Mouse (Mus musculus) liver, embryonic 12.5 days (tissue): Measurements from ENCODE around the gene Cyp26a1. TPM values are rescaled to one million over a fixed set of nuclear protein-coding genes. Genes with fewer than 3 reads are reported as not detected.

Experiments used
- ATAC-seq: fragments of 200-750 bp; cut with Nextera tagmentation; 2 replicates; pipeline ENCODE4 v1.8.0; 2017; ENCODE audit warnings: moderate number of reproducible peaks, mild to moderate bottlenecking, moderate library complexity
- H3K27ac ChIP-seq: fragments of 300-500 bp; sonication (generic); 2 replicates; pipeline ENCODE4 v1.5.1; 2016; ENCODE audit warnings: mild to moderate bottlenecking
- H3K27me3 ChIP-seq: fragments of 300-500 bp; sonication (generic); replicated peaks from 2 replicates; pipeline ENCODE4 v1.6.1; 2016; ENCODE audit warnings: mild to moderate bottlenecking, moderate library complexity
- H3K36me3 ChIP-seq: fragments of 300-500 bp; sonication (generic); 2 replicates; pipeline ENCODE4 v1.6.1; 2016; ENCODE audit warnings: mild to moderate bottlenecking, moderate library complexity
- H3K4me1 ChIP-seq: fragments of 300-500 bp; sonication (generic); 2 replicates; pipeline ENCODE4 v1.6.1; 2016
- H3K4me2 ChIP-seq: fragments of 300-500 bp; sonication (generic); 2 replicates; pipeline ENCODE4 v1.6.1; 2016; ENCODE audit warnings: mild to moderate bottlenecking, moderate library complexity
- H3K4me3 ChIP-seq: fragments of 300-500 bp; sonication (generic); 2 replicates; pipeline ENCODE4 v1.5.1; 2016; ENCODE audit warnings: mild to moderate bottlenecking, moderate library complexity
- H3K9ac ChIP-seq: fragments of 300-500 bp; sonication (generic); 2 replicates; pipeline ENCODE4 v1.6.1; 2016; ENCODE audit warnings: mild to moderate bottlenecking, moderate library complexity
- H3K9me3 ChIP-seq: fragments of 300-500 bp; sonication (generic); replicated peaks from 2 replicates; pipeline ENCODE4 v1.6.1; 2016; ENCODE audit warnings: mild to moderate bottlenecking, moderate library complexity
- WGBS: fragments of 180-500 bp; shearing (Covaris S2); methylation state at CpG from one replicate; pipeline ENCODE4 v1.1.7; 2016; ENCODE audit not compliant: insufficient replicate concordance; 5-methylcytosine and 5-hydroxymethylcytosine counted together
- polyA plus RNA-seq: library from polyadenylated mRNA; unstranded; fragments of >200 nt; fragmentation: Nextera tagmentation; extraction: Ambion mirVana; gene quantifications from 2 replicates; pipeline ENCODE4 v1.2.1, GENCODE M21; 2016

Gene Cyp26a1
- polyA plus RNA-seq: 0.14 TPM in 1 of 2 replicates, not detected in the other

DNA sequence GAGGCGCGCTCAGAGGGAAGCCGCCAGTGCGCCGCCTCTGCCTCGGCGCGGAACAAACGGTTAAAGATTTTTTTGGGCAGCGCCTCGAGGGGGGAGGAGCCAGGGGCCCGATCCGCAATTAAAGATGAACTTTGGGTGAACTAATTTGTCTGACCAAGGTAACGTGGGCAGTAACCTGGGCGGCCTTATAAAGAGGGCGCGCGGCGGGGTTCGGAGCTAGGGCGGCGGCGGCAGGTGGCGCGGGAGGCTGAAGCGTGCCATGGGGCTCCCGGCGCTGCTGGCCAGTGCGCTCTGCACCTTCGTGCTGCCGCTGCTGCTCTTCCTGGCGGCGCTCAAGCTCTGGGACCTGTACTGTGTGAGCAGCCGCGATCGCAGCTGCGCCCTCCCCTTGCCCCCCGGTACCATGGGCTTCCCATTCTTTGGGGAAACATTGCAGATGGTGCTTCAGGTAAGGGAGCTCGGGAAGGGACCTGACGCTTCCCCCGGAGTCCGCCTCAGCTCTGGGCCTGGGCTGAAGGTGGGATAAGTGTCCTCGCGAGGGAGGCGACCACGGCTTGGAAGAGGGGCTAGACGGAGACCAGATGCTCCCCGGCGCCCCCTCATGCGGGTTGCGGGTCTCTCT is at the start of gene Cyp26a1:
Cyp26a1 (plus strand) TSS at position 148 of the 622 bp plus-strand sequence.
- Histone ChIP-seq H3K4me3 (peak within 1 kb of the TSS; percentile 33), H3K4me1 (peaks cover 38% of the 10 kb centered on the region), H3K36me3 (no peaks in the 10 kb centered on the region), H3K27ac (no peak within 1 kb of the TSS), H3K27me3 (peaks cover 99% of the 10 kb centered on the region), H3K9me3 (no peaks in the 10 kb centered on the region), H3K9ac (no peak within 1 kb of the TSS), H3K4me2 (peak within 1 kb of the TSS; percentile 53)
- ATAC-seq: no peak
- WGBS: under 1% methylated on average over 51 of the region's 51 CpGs

DNA sequence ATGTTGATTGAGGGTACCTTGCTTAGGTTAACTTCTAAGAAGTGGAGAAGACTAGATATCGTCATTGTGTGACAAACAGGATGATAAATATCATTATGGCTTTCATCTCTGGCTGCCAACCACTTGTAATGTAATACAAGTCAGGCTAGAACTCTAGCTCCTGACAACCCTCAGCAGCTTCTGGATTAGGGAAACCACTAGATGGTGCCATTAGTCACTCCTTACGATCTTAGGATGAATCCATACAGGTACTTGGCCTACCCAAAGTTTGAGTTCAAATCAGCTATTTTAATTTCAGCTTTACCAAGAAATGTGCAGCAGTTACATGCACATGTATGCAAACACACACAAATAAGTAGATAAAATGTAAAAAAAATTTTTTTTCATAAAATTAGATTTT is 49.6 kb upstream of the Cyp26a1 start:
- Histone ChIP-seq H3K9me3 (no peaks in the 10 kb centered on the region), H3K4me2 (no peak overlapping the region), H3K36me3 (peaks cover 43% of the 10 kb centered on the region), H3K9ac (no peak overlapping the region), H3K4me1 (no peaks in the 10 kb centered on the region), H3K27me3 (no peaks in the 10 kb centered on the region), H3K27ac (no peak overlapping the region), H3K4me3 (no peak overlapping the region)
- ATAC-seq: no peak
- WGBS: 65% methylated on average over 2 of the region's 2 CpGs

DNA sequence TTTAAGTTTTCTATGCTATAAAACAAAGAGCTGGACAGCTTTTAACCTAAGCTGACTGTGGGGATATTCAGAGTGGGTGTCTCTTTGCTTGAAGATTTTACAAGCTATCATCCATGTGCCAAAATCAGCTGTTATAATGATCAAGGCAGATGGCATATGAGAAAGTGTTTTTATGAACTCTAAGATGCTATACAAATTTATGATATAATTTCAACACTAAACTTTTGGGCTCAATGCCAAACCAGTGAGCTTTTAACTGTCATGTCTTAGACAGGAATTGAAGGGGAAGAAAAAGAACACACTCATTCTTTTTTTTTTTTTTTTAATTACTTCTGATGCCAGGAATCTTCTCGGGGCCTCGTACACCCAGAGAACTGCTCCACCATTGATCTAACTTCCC is 47.1 kb upstream of the Cyp26a1 start:
- Histone ChIP-seq H3K27me3 (no peaks in the 10 kb centered on the region), H3K4me2 (no peak overlapping the region), H3K27ac (no peak overlapping the region), H3K9me3 (no peaks in the 10 kb centered on the region), H3K4me3 (no peak overlapping the region), H3K9ac (no peak overlapping the region), H3K4me1 (peaks cover 10% of the 10 kb centered on the region), H3K36me3 (peaks cover 49% of the 10 kb centered on the region)
- 79% methylated on average over 2 of the region's 2 CpGs for WGBS
- ATAC-seq: no peak

GRCm38 (mm10) chr19:37654012-37654411 is 43.6 kb upstream of the Cyp26a1 start:
- Histone ChIP-seq H3K4me1 (peaks cover 21% of the 10 kb centered on the region), H3K9me3 (no peaks in the 10 kb centered on the region), H3K4me2 (no peak overlapping the region), H3K36me3 (peaks cover 31% of the 10 kb centered on the region; the same call in 1 of the 2 replicates), H3K27ac (no peak overlapping the region), H3K27me3 (no peaks in the 10 kb centered on the region), H3K9ac (no peak overlapping the region), H3K4me3 (no peak overlapping the region)
- WGBS: 44% methylated on average over 5 of the region's 5 CpGs
- ATAC-seq: peak; percentile 63

GRCm38 (mm10) chr19:37656441-37656840 is 41.2 kb upstream of the Cyp26a1 start:
- Histone ChIP-seq H3K27me3 (no peaks in the 10 kb centered on the region), H3K9ac (no peak overlapping the region), H3K9me3 (no peaks in the 10 kb centered on the region), H3K27ac (no peak overlapping the region), H3K36me3 (peaks cover 26% of the 10 kb centered on the region; the same call in 1 of the 2 replicates), H3K4me3 (no peak overlapping the region), H3K4me2 (no peak overlapping the region), H3K4me1 (peaks cover 21% of the 10 kb centered on the region)
- ATAC-seq: no peak
- 47% methylated on average over 9 of the region's 9 CpGs for WGBS

DNA sequence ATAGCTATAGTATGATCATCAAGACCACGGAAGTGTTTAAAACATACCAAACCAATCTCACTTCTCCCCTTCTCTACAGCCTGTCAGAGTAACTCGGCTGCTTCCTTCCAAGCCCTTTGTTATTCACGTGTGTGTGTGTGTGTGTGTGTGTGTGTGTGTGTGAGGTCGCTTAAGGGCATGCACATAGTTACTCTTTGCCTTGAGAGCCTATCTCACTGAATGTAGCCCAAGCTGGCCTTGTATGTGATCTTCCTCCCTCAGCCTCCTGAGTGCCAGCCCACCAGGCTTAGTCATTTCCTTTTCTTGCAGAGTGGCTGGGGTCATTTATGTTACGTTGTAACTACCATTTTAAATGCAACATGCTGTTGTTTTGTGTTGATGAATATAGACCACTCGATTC is 32.3 kb upstream of the Cyp26a1 start:
- Histone ChIP-seq H3K9ac (no peak overlapping the region), H3K27ac (no peak overlapping the region), H3K27me3 (no peaks in the 10 kb centered on the region), H3K4me1 (peaks cover 38% of the 10 kb centered on the region), H3K9me3 (no peaks in the 10 kb centered on the region), H3K4me2 (no peak overlapping the region), H3K36me3 (peaks cover 14% of the 10 kb centered on the region), H3K4me3 (no peak overlapping the region)
- WGBS: 53% methylated on average over 6 of the region's 6 CpGs
- ATAC-seq: no peak

GRCm38 (mm10) chr19:37667855-37668594 is 29.6 kb upstream of the Cyp26a1 start:
- WGBS: 47% methylated on average over 13 of the region's 13 CpGs

DNA sequence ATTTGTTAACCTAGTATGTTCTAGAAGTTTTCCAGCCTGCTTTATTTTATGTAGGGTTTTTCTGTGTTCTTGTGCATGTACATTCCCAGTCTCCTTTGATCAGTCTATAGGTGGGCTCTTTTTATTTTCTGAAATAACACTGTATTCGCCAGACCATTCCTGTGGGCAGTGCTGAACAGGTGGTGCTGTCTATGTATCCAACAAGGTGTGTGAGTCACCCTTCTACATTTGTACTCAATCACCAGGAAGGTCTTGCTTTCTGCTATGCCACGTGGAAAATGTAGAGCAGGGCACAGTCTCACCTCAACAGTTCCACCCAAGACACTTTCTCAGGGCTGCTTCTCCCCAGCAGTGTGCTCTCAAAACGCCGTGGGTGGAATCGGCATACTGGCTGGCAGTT is 28.9 kb upstream of the Cyp26a1 start:
- H3K27ac ChIP-seq: peak overlapping the region; percentile 77
- 83% methylated on average over 5 of the region's 5 CpGs for WGBS
- H3K9ac ChIP-seq: peak overlapping the region; percentile 37

More at GRCm38 (mm10) chr19:37667855-37668594, 29.6 kb upstream of the Cyp26a1 start:
- H3K9ac ChIP-seq: peak overlapping the region; percentile 37
- peak overlapping the region; percentile 77 for H3K27ac ChIP-seq
- peak; percentile 97 for ATAC-seq
- H3K9me3 ChIP-seq: no peaks in the 10 kb centered on the region
- no peak overlapping the region for H3K4me3 ChIP-seq
- H3K36me3 ChIP-seq: peaks cover 9% of the 10 kb centered on the region
- H3K27me3 ChIP-seq: no peaks in the 10 kb centered on the region
- peaks cover 43% of the 10 kb centered on the region for H3K4me1 ChIP-seq
- H3K4me2 ChIP-seq: peak overlapping the region; percentile 50

DNA sequence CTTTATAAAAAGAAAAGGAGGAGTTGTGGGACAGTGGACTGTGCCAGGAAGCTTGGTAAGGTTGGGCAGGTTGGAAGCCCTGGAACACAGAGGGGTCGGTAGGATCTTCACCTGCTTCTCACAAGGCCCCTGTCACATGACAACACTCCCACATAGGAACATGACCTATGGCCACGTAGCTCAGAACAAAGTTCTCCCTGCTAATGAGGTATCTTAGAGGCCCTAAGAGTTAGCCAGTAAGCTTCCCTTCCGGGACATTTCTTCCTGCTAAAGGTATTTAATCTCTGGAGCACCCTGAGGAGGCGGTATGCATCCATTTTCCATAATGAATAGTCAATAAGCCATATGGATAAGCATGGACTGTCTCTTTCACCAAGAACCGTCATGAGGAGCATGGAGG is 28.1 kb upstream of the Cyp26a1 start:
- no peak for ATAC-seq
- WGBS: 83% methylated on average over 5 of the region's 5 CpGs
- Histone ChIP-seq H3K36me3 (peaks cover 9% of the 10 kb centered on the region), H3K9me3 (no peaks in the 10 kb centered on the region), H3K9ac (no peak overlapping the region), H3K4me3 (no peak overlapping the region), H3K4me2 (no peak overlapping the region), H3K4me1 (peaks cover 47% of the 10 kb centered on the region), H3K27me3 (no peaks in the 10 kb centered on the region), H3K27ac (no peak overlapping the region; the same call in 1 of the 2 replicates)

More for the DNA sequence above, 28.9 kb upstream of the Cyp26a1 start:
- Histone ChIP-seq H3K27me3 (no peaks in the 10 kb centered on the region), H3K4me1 (peaks cover 47% of the 10 kb centered on the region), H3K9me3 (no peaks in the 10 kb centered on the region), H3K4me3 (no peak overlapping the region), H3K36me3 (peaks cover 9% of the 10 kb centered on the region), H3K4me2 (peak overlapping the region; percentile 50)
- ATAC-seq: no peak

DNA sequence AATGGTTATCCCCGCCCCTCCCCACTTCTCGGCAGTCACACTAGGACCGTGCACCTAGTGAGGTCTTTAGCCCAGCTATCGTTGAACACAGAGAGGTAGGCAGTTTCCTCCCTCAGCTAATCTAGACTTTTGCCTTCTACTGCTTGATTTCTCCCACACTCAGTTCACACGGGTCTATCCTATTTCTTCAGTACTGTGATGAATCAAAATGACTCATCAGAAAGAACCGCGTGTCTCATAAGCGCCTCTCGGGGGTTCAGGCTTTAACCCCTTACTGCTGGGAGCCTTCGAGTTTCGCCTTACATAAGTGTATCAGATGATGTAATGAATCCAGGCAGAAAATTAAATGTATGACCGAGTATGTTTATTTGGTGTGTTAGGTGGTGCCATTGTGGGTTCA is 24.2 kb upstream of the Cyp26a1 start:
- no peak for ATAC-seq
- Histone ChIP-seq H3K27me3 (no peaks in the 10 kb centered on the region), H3K4me2 (no peak overlapping the region), H3K9ac (no peak overlapping the region), H3K4me3 (no peak overlapping the region), H3K4me1 (peaks cover 23% of the 10 kb centered on the region), H3K9me3 (no peaks in the 10 kb centered on the region), H3K27ac (no peak overlapping the region), H3K36me3 (peaks cover 9% of the 10 kb centered on the region)
- 41% methylated on average over 12 of the region's 12 CpGs for WGBS

GRCm38 (mm10) chr19:37685281-37685680 is 12.3 kb upstream of the Cyp26a1 start, which contains the start of gene Cyp26c1:
TSS of gene Cyp26c1 (plus strand) at chr19:37685581.
- peaks cover 40% of the 10 kb centered on the region for H3K36me3 ChIP-seq
- 68% methylated on average over 6 of the region's 6 CpGs for WGBS
- no peak within 1 kb of the TSS for H3K4me2 ChIP-seq
- no peak for ATAC-seq
- H3K27ac ChIP-seq: no peak within 1 kb of the TSS
- no peak within 1 kb of the TSS for H3K9ac ChIP-seq
- H3K9me3 ChIP-seq: no peaks in the 10 kb centered on the region
- H3K4me1 ChIP-seq: no peaks in the 10 kb centered on the region
- peaks cover 67% of the 10 kb centered on the region for H3K27me3 ChIP-seq
- H3K4me3 ChIP-seq: no peak within 1 kb of the TSS

GRCm38 (mm10) chr19:37686347-37686746 is 11.3 kb upstream of the Cyp26a1 start:
- no peak for ATAC-seq
- no peak overlapping the region for H3K4me3 ChIP-seq
- WGBS: 57% methylated on average over 23 of the region's 23 CpGs
- H3K27me3 ChIP-seq: peaks cover 78% of the 10 kb centered on the region
- H3K9me3 ChIP-seq: no peaks in the 10 kb centered on the region
- peaks cover 40% of the 10 kb centered on the region for H3K36me3 ChIP-seq
- no peak overlapping the region for H3K9ac ChIP-seq
- no peak overlapping the region for H3K27ac ChIP-seq
- H3K4me2 ChIP-seq: no peak overlapping the region
- H3K4me1 ChIP-seq: no peaks in the 10 kb centered on the region
